Mouse (Mus musculus) liver, postnatal 0 days (tissue): ENCODE results near the gene Fbxl5.

Experiments used
- CTCF ChIP-seq: sonication (generic); IDR thresholded peaks from 2 replicates; pipeline ENCODE4 v1.5.1; 2016; ENCODE audit warnings: antibody characterized with exemption, low read depth
- EP300 ChIP-seq: IDR thresholded peaks from 2 replicates; pipeline ENCODE4 v1.6.1; 2016; ENCODE audit warnings: antibody characterized with exemption, low read depth, mild to moderate bottlenecking

GRCm38 (mm10) chr5:43800700-43801099 is 20.7 kb downstream of the Fbxl5 start:
- TF ChIP-seq CTCF (no peak), EP300 (no peak)
